Mouse (Mus musculus): ENCODE results near the gene Ppt1. TPM values are rescaled to one million over a fixed set of nuclear protein-coding genes. Genes with fewer than 3 reads are reported as not detected.

Gene Ppt1
- polyA plus RNA-seq, 1 experiment, result 12.4 TPM

GRCm38 (mm10) chr4:122854770-122855169, 18.7 kb downstream of the Ppt1 start:
- TF ChIP-seq GATA1 (IDR thresholded peaks at IDR 0.05; ENCODE audit: low read length), result no peak

DNA sequence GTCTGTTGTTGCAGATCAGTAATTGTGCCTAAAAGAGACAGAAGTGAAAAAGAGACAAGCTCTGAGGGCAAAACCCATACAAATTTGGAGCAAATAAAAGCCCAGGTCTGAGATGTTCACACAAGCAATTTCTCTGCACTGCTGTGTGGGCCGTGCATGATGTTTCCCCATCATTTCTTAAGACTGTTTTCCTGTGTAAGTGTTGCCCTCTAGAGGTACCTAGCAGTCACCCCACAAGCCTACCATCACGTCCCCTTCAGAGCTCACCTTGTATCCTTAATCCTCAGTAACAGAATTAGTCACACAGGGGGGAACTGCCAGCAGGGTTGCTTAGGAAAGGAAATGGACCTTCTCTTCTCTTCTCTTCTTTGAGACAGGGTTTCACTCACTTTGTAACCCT, 21.9 kb downstream of the Ppt1 start:
- no peak for TF ChIP-seq GATA1 (IDR thresholded peaks at IDR 0.05; ENCODE audit: low read length)

DNA sequence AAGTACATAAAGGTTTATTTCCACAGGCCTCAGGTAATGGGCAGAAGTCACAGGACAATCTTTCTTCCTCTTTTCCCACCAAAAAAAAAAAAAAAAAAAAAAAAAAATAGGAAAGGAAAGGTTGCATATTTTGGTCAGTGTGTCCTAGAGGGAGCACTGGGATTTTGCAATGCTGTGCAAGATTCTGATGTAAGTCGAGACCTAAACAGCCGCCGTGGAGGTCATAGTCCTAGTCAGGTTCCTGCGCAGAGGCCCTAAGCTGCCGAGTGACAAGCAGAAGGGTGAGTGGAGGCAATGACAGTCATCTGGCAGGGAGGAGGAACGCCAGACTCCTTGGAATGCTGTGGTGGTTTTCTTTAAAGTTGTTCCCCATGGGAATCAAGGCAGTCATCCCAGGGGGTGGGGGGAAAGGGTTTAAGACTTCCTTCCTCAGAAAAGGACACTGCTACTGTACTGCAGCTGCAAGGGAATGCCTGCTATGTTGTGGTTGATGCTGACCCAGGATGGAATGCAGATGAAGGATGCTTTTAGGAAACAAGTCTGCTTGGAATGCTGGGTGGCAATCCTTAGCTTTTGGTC, 23.1 kb downstream of the Ppt1 start:
- TF ChIP-seq GATA1 (IDR thresholded peaks at IDR 0.05; ENCODE audit: low read length), result no peak

DNA sequence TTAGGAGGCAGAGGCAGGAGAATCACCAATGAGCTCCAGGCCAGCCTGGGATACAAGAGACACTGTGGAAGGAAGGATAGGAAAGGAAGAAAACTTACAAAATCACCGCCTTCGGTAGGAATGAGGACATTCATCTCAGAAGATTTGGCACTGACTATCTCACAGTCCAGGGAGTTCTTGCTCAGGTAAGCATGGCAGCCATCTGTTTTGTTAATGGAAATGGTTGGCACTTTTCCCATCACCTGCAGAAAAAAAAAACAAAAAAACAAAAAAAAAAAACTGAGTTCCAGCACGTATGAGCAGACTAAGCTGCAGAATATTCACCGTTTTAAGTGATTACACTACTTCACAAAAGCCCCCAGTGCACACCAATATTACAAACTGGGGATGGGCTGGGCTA, 25.8 kb downstream of the Ppt1 start:
- TF ChIP-seq GATA1 (IDR thresholded peaks at IDR 0.05; ENCODE audit: low read length), result no peak

- TF ChIP-seq GATA1 (IDR thresholded peaks at IDR 0.05; ENCODE audit: low read length), result no peak
These were observed 32.0 kb downstream of the Ppt1 start for GRCm38 (mm10) chr4:122868041-122868440.

- no peak for TF ChIP-seq GATA1 (IDR thresholded peaks at IDR 0.05; ENCODE audit: low read length)
These were observed 34.0 kb downstream of the Ppt1 start for GRCm38 (mm10) chr4:122870027-122870426.

DNA sequence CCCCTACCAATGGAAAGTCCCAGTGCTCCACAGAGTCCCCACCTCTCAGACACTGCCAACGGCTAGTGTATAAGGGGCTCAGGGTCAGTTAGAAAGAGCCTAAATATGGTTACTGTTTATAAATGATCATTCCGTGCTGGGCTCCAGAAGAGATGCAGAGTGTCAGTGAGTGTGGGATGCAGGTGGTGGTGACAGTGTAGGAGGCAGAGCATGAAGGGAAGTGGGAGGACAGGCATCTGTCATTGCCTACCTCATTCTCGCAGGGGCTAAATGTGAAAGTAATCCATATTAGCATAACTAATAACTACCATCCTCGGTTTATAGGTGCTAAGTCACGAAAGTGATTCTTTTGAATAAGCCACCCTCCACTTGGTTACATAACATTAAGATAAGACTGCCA, 34.7 kb downstream of the Ppt1 start:
- TF ChIP-seq GATA1 (IDR thresholded peaks at IDR 0.05; ENCODE audit: low read length), result no peak

DNA sequence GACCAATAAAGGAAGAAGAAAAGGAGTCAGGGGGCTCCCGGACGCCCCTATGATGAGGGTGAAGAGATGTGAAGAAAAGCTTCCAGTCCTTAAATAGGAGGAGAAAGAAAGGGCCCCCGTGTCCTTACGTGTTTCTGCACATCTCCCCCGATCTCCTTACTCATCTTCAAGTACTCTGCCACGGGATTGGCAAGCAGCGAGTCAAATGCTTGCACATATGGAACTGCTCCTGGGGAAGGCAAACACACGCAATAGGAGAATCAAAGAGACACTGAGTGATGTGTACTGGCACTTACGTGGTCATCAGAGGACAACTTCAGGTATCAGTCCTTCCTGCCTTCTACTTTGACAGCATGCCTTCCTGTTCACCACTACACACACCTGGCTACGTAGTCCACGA, 35.2 kb downstream of the Ppt1 start:
- no peak for TF ChIP-seq GATA1 (IDR thresholded peaks at IDR 0.05; ENCODE audit: low read length)

GRCm38 (mm10) chr4:122871989-122872388, 35.9 kb downstream of the Ppt1 start:
- TF ChIP-seq GATA1 (IDR thresholded peaks at IDR 0.05; ENCODE audit: low read length), result no peak

DNA sequence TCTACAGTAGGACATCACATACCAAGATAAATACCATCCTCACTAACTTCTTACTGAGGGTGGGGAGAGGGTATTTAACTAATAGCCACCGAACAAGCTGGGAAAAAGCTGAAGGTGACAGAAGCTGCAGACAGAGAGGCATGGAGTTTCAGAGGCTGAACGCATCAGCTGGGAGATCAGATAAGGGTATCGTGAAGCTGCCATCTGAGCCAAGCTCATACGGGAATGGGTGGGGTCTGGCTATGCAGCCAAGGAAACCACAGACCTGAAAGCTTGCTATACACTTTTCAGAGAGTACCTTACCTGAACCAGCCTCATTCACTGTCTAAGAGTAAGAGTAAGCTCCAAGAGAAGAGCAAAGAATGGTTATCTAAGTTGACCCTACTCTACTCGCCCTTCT, 37.0 kb downstream of the Ppt1 start:
- peak; percentile 74 for TF ChIP-seq GATA1 (IDR thresholded peaks at IDR 0.05; ENCODE audit: low read length)

DNA sequence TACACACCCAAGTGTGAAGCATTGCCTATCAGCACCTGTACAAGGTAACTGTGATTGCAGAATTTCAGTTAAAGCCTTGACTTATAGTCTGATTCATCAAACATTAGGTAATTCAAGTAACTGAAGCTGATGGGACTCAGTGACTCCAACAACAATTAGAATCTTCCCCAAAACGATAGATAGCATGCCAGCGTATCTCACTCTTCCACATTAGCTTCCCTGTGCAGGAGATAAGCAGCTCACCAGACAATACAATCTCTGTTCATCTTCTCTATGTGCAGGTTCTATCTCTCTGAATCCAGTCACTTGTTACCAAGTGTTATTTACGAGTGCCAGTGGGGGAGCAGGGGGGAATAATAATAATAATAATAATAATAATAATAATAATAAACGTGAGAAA, 37.5 kb downstream of the Ppt1 start:
- TF ChIP-seq GATA1 (IDR thresholded peaks at IDR 0.05; ENCODE audit: low read length), result no peak

GRCm38 (mm10) chr4:122878333-122879070, 42.5 kb downstream of the Ppt1 start:
- no peak for TF ChIP-seq GATA1 (IDR thresholded peaks at IDR 0.05; ENCODE audit: low read length)

DNA sequence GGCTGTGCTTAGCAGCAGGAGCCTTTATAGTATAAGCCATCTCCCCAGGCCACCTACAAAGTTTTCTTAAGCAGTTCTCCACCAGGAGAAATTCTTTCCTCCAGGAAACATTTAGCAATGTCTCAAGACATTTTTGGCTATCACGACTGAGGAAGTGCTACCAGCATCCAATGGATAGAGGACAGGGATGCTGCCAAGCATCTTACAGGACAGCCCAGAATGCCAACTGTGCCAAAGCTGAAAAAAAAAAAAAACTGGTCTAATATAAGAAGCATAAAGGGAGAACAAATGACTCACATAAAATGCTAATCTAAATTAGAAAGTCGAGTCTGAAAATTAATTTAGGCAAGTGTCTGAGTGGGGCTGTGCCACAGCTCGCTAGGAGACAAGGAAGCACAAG, 46.5 kb downstream of the Ppt1 start:
- TF ChIP-seq GATA1 (IDR thresholded peaks at IDR 0.05; ENCODE audit: low read length), result no peak

DNA sequence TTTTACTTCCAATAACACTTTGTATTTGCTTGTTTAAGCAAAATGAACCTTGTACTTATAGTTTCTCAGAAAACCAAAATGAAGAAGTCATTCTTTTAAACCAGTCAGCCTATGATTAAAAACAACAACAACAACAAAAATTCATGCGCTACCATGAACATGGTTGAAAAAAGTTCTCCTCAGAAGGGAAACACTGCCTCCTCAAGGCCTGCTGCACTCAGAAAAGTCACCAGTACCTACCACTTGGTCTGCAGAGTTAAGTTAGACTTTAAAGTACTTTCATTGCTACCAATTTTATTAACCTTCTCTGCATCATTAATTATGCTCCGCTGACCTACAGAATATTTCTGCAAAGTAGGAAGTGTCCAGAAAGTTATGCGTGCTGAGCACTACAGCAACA, 47.3 kb downstream of the Ppt1 start:
- TF ChIP-seq GATA1 (IDR thresholded peaks at IDR 0.05; ENCODE audit: low read length), result no peak

- no peak for TF ChIP-seq GATA1 (IDR thresholded peaks at IDR 0.05; ENCODE audit: low read length)
These were observed 48.0 kb downstream of the Ppt1 start for GRCm38 (mm10) chr4:122884051-122884450.

GRCm38 (mm10) chr4:122884481-122885340, 48.7 kb downstream of the Ppt1 start:
- no peak for TF ChIP-seq GATA1 (IDR thresholded peaks at IDR 0.05; ENCODE audit: low read length)
